Mouse (Mus musculus) liver, postnatal 0 days (tissue): Measurements from ENCODE around the gene Myh9.

Source experiments
- CTCF ChIP-seq: sonication (generic); IDR thresholded peaks from 2 replicates; pipeline ENCODE4 v1.5.1; 2016; ENCODE audit warnings: antibody characterized with exemption, low read depth
- EP300 ChIP-seq: IDR thresholded peaks from 2 replicates; pipeline ENCODE4 v1.6.1; 2016; ENCODE audit warnings: antibody characterized with exemption, low read depth, mild to moderate bottlenecking

DNA sequence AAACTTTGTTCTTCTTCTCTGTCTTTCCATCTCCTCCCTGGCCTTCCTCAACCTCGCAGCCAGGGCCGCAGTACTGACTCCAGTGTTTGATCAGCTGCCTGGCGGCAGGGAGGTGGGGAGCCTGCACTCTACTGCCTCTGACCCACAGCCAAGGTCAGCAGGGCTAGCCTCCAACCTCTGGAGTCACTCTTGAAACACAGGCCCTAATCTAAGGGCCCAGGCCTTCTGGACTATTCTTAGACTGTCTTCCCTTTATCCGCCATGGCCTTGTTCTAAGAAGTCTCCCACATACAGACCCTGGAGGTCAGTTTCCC is 41.7 kb upstream of the Myh9 start:
- no peak for TF ChIP-seq EP300
- no peak for TF ChIP-seq CTCF
